Mouse (Mus musculus): ENCODE data around the gene Samd14.
"Not testable (repeated sequence)": the region's sequence is repeated elsewhere in the genome, so short reads cannot be mapped to it uniquely, and the experiment has no call there.

The Samd14 gene

DNA sequence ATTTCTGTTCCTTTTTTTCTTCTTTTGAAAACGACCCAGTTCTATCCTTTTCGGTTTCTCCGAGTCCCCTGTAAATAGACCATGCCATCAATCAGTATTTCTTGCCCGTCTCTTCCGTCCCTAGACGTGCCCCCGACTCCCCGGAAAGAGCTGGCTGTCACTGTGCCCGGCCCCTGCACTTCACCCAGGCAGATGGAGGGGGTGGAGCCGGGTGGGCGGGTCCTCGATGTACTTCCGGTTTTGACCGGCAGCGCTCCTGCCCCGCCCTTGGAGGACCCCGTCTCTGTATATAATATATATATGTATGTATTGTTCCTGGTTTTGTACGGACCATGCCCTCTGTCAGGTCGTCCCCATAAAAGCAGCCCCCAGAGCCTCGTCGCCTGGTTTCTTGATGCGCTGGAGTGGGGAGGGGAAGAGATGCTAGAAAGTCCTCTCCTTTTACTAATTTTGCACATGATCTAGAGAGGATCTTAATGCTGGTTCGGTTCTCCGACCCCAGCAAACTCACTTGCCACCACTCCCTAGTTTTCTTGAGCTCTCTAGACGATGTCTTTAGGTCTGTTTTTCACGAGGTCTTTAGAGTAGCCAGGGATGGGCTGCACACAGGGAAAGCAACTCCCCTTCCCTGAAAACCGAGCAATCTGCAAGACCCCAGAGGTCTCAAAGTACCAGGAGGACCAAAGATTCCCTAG, 3.0 kb upstream of the Samd14 start:
- DNase-seq, result peak; percentile 63

DNA sequence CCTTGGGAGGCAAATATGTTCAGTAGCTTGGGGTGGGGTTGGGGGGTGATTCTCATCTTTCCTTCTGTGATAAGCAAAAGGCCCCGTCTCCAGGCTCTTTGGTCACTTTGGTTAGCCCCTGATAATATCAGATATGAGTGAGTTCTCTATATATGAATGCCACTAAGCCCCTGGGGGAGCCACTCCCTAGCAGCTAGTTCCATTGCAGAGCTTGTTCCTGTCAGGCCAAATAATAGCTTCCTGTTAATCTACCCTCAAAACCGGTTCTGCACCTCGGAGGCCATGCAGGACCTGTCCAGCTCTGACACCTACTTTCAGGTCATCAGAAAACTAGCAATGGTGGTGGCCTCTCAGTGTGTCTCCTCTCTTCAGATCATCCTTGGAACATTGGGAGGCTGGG, 2.3 kb upstream of the Samd14 start:
- DNase-seq, result no peak

GRCm38 (mm10) chr11:95008661-95009628, 734 bp upstream of the Samd14 start:
- DNase-seq, result no peak

GRCm38 (mm10) chr11:95010141-95010739, 561 bp downstream of the Samd14 start:
- DNase-seq, result peak; percentile 73

- DNase-seq, result not testable (repeated sequence)
Measured at GRCm38 (mm10) chr11:95010841-95011403, 1.2 kb downstream of the Samd14 start.

GRCm38 (mm10) chr11:95011416-95011815, 1.7 kb downstream of the Samd14 start:
- no peak for DNase-seq

DNA sequence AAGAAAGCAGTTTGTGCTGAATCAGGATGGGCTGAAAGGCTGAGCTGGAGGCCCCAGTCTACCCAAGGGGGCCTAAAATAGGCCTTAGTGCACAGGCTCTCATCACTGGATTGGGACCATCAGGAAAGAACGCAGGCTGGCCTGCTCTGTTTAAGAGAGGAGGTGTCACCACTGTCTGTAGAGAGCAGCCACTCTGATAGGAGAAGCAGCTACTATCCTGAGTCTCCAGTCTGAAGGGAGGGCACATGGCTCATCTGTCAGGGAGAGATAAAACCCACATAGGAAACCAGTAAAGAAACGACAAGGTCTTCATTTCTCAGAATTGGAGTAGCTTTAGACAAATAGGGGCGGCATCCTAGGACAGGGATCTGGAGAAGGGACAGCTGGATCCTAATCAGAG, 2.4 kb downstream of the Samd14 start:
- DNase-seq, result no peak

DNA sequence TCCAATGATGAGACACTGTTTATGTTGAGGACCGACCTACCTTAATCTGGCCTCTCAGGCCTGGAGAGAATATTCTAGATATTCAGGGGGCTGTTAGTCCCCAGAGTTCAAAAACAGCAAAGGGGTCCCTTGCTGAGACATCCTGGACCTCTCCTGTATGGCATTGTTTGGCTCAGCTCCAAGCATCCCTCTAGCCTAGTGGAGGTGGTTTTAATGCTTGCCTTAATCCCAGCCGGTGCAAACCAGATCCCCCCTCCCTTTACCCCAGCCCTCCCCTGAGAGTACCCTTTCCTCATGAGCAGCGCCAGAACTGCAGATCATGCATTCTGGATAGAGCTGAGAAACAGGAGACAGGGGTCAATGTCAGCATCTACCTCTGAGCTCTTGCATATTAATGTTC, 2.8 kb downstream of the Samd14 start:
- no peak for DNase-seq

- no peak for DNase-seq
Measured at GRCm38 (mm10) chr11:95015484-95015883, 5.8 kb downstream of the Samd14 start.

GRCm38 (mm10) chr11:95022237-95022992, 12.7 kb downstream of the Samd14 start:
- no peak for DNase-seq

DNA sequence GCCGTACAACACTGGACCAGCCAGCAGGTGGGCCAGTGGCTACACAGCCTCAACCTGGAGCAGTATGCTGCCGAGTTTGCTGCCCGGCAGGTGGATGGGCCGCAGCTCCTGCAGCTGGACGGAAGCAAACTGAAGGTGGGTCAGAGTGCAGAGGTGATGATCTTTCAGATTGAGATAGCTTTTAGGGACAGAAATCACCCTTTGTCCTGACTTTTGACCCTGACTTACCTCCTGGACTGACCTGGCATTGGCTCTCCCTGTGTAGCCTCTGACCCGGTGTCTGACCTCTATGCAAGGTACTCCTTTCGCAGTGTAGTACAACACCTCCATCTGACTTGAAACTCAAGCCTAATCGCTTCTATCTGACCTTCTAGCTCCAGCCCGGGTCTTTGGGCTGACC, 13.8 kb downstream of the Samd14 start:
- DNase-seq, result no peak

DNA sequence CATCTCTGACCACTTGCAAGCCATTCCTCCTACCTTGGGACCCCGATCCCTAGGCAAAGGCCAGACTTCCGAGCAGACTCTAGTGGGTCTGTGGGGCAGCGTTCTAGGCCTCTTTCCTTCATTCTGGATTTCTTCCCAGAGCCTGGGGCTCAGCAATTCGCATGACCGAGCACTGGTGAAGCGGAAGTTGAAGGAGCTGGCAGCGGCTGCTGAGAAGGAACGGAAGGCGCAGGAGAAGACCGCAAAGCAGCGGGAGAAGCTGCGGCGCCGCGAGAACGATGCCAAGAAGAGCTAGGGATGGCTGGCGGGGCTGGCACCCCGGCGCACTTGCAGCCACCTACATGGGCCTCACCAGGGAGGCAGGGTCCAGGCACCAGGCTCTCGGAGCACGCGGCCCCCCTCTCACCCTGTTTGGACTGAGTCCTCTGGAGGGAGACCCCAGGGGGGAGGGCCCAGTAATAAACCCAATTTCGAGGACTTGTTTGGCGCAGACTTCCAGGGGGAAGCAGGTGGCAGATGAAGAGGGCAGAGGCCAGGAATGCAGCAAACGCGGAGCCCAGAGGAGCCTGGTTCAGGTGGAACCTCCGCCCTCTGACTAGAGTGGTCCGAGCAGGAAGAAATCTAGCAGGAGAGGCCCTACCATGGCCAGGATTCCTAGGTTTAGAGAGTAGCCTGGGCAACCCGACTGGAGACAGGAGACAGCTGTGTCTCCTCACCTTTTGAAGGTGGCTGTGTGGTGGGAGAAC, 14.9 kb downstream of the Samd14 start:
- DNase-seq, result peak; percentile 92

- DNase-seq, result no peak
Measured at GRCm38 (mm10) chr11:95025227-95026012, 15.7 kb downstream of the Samd14 start.

- DNase-seq, result no peak
Measured at GRCm38 (mm10) chr11:95026090-95026542, 16.4 kb downstream of the Samd14 start.

- no peak for DNase-seq
Measured at GRCm38 (mm10) chr11:95026849-95027248, 17.2 kb downstream of the Samd14 start.

GRCm38 (mm10) chr11:95027850-95028470, 18.3 kb downstream of the Samd14 start:
- no peak for DNase-seq

GRCm38 (mm10) chr11:95032945-95033344, 23.3 kb downstream of the Samd14 start:
- peak; percentile 22 for DNase-seq

DNA sequence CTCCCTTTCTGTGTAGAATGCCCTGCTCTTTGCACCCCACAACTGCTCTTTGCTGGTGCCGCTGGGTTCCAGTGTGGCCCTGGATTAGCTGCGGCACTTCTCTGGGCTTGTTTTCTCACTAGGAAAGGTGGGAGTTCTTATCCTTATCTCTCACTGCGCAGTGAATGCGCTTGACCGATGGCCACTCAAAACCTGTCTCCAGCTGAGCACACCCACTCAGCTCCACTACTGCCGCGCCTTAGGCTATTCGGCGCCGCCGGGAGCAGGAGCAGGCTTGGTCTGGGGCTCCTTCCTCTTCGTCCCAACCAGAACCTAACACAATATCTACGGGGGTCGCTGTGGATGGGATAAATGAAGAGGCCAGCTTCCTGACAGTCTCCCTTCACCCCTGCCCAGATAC, 23.9 kb downstream of the Samd14 start:
- peak; percentile 27 for DNase-seq

DNA sequence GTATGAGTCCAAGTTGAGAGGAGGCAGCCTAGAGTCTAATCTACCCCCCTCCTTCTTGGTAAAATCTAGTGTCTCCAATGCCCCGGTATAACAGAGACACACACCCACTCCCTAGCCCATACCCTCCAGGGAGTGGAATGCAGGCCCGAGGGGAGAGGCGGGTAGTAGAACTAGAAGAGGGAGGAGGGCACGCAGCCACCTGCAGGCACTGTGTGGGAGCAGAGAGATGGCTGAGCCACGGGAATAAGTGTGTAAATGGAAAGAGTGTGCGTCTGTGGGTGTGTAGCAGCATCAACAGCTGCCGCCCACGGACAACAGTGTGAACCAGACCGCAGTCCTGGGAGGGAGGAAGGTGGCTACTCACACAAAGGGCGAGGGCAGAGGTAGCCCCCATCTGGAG, 25.2 kb downstream of the Samd14 start:
- DNase-seq, result no peak

DNA sequence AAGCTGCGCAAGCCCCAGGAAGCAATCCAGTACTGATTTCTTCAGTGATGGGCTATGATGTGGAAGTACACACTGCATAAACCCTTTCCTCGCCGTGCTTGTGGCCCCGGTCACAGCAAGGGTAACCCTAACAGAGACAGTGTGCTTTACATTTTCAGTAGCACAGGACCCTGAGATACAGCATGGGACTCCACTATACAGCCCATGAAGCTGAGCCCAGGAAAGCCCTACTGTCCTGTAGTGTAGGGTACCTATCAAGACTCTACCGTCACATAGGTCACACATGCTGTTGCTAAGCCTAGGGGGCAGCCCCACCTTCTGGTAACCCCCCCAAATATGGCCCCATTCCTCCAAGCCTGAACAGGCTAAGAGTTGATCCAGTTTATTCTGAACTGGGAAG, 26.8 kb downstream of the Samd14 start:
- DNase-seq, result peak; percentile 31

Measured in cerebellum, adult 8-10 months (tissue).